Mouse (Mus musculus): ENCODE data around the gene Apol9a. TPM values are rescaled to one million over a fixed set of nuclear protein-coding genes. Genes with fewer than 3 reads are reported as not detected.
"Not testable (repeated sequence)": the region's sequence is repeated elsewhere in the genome, so short reads cannot be mapped to it uniquely, and the experiment has no call there.

Apol9a gene
- not detected in 2 replicates for polyA plus RNA-seq (2014; fragmentation: Nextera tagmentation; extraction: Ambion mirVana)

DNA sequence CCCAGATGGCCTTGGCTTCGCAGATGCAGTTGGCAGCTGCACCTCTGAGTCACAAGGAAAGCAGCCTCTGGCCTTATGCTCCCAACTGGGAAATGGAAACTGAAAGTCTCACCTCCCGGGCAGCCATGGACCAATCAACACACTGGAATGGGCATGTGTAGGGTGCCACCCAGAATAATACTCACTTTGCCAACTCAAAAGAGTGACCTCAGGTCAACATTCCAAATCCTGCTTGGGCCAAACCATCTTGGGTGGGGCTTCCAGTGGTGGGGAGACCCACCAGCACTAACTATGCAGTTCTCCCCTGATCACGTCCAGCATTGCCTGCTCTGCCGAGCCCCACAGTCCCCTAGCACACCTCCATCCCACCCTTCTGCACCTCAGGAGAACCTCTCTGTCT, at the start of gene Apol9a:
Apol9a (minus strand) TSS at position 101 of the 400 bp plus-strand sequence.
- not testable (repeated sequence) for ATAC-seq (ENCODE audit: low FRiP score, low TSS enrichment); H3K9me3 ChIP-seq (ENCODE audit: control insufficient read depth, low read length); H3K27me3 ChIP-seq (ENCODE audit: control insufficient read depth, insufficient read depth, low read length); H3K36me3 ChIP-seq (ENCODE audit: control insufficient read depth, insufficient read depth, low read length); H3K4me1 ChIP-seq (ENCODE audit: control insufficient read depth, insufficient read depth, low read length); H3K4me3 ChIP-seq (replicated peaks; ENCODE audit: low read depth, low read length); DNase-seq; H3K9ac ChIP-seq (replicated peaks; ENCODE audit: low read length); H3K27ac ChIP-seq (replicated peaks; ENCODE audit: low read depth, low read length); H3K4me2 ChIP-seq (ENCODE audit: low read length)
- 100% methylated on average over 1 of the region's 4 CpGs for WGBS

- H3K9ac ChIP-seq (replicated peaks; ENCODE audit: low read length); H3K4me1 ChIP-seq (ENCODE audit: control insufficient read depth, insufficient read depth, low read length); H3K27me3 ChIP-seq (ENCODE audit: control insufficient read depth, insufficient read depth, low read length); H3K4me2 ChIP-seq (ENCODE audit: low read length); H3K4me3 ChIP-seq (replicated peaks; ENCODE audit: low read depth, low read length); ATAC-seq (ENCODE audit: low FRiP score, low TSS enrichment); H3K27ac ChIP-seq (replicated peaks; ENCODE audit: low read depth, low read length); H3K9me3 ChIP-seq (ENCODE audit: control insufficient read depth, low read length); H3K36me3 ChIP-seq (ENCODE audit: control insufficient read depth, insufficient read depth, low read length); DNase-seq: not testable (repeated sequence)
- WGBS: 60% methylated on average over 10 of the region's 10 CpGs
Measured at GRCm38 (mm10) chr15:77449927-77450326, 39.0 kb upstream of the Apol9a start.

- not testable (repeated sequence) for H3K9me3 ChIP-seq (ENCODE audit: control insufficient read depth, low read length); H3K27me3 ChIP-seq (ENCODE audit: control insufficient read depth, insufficient read depth, low read length); H3K36me3 ChIP-seq (ENCODE audit: control insufficient read depth, insufficient read depth, low read length); H3K27ac ChIP-seq (replicated peaks; ENCODE audit: low read depth, low read length); H3K4me1 ChIP-seq (ENCODE audit: control insufficient read depth, insufficient read depth, low read length); ATAC-seq (ENCODE audit: low FRiP score, low TSS enrichment); H3K9ac ChIP-seq (replicated peaks; ENCODE audit: low read length); DNase-seq; H3K4me3 ChIP-seq (replicated peaks; ENCODE audit: low read depth, low read length); H3K4me2 ChIP-seq (ENCODE audit: low read length)
- WGBS: 91% methylated on average over 2 of the region's 2 CpGs
Measured at GRCm38 (mm10) chr15:77447392-77447791, 36.5 kb upstream of the Apol9a start, which contains the start of gene Apol7b. Apol7b (minus strand) TSS chr15:77447492.

- not testable (repeated sequence) for H3K36me3 ChIP-seq (ENCODE audit: control insufficient read depth, insufficient read depth, low read length); H3K27ac ChIP-seq (replicated peaks; ENCODE audit: low read depth, low read length); DNase-seq; H3K9me3 ChIP-seq (ENCODE audit: control insufficient read depth, low read length); H3K27me3 ChIP-seq (ENCODE audit: control insufficient read depth, insufficient read depth, low read length); H3K4me3 ChIP-seq (replicated peaks; ENCODE audit: low read depth, low read length); H3K4me2 ChIP-seq (ENCODE audit: low read length); ATAC-seq (ENCODE audit: low FRiP score, low TSS enrichment); H3K4me1 ChIP-seq (ENCODE audit: control insufficient read depth, insufficient read depth, low read length); H3K9ac ChIP-seq (replicated peaks; ENCODE audit: low read length)
- 100% methylated on average over 1 of the region's 1 CpGs for WGBS
Measured at GRCm38 (mm10) chr15:77445668-77446067, 34.7 kb upstream of the Apol9a start.

GRCm38 (mm10) chr15:77444746-77445145, 33.8 kb upstream of the Apol9a start:
- ATAC-seq (ENCODE audit: low FRiP score, low TSS enrichment); H3K4me1 ChIP-seq (ENCODE audit: control insufficient read depth, insufficient read depth, low read length); H3K27me3 ChIP-seq (ENCODE audit: control insufficient read depth, insufficient read depth, low read length); H3K9ac ChIP-seq (replicated peaks; ENCODE audit: low read length); H3K4me2 ChIP-seq (ENCODE audit: low read length); H3K4me3 ChIP-seq (replicated peaks; ENCODE audit: low read depth, low read length); H3K27ac ChIP-seq (replicated peaks; ENCODE audit: low read depth, low read length); H3K9me3 ChIP-seq (ENCODE audit: control insufficient read depth, low read length); H3K36me3 ChIP-seq (ENCODE audit: control insufficient read depth, insufficient read depth, low read length): not testable (repeated sequence)
- peak; percentile 19 for DNase-seq
- 76% methylated on average over 8 of the region's 8 CpGs for WGBS

DNA sequence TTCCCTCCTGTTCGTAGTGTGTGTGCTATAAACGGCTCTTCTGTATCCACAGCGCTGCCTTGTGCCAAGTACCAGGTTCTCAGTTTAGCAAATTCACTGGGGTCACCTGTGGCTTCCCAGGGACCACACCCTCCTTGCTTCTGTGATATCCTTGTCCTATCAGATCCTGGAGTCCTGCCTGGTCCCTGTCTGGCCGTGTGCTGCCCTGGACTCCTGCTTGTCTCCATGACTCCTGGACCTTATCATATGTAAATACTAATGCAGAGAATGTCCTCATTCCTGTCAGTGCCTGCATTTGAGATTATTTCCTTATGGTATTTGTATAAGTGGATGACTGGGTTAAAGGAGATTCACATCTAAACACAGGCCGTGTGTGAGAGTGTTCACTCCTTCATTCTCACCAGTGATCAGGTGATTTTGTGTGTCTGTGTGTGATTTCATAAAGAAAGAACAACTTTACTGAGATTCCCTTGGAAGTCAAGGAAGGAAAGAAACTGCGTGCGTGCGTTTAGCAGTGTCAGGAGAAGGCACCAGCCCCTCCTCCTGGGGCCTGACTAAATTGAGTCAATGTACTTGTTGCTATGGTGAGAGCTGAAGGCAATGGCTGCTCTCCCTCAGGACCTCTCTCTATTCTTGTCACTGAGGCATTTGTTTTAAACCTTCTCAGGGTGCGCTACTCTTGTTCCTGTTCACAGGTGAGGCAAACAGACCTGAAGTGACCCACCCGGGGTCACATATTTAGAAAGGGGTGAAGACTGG, 17.9 kb upstream of the Apol9a start:
- not testable (repeated sequence) for H3K9me3 ChIP-seq (ENCODE audit: control insufficient read depth, low read length); DNase-seq; H3K4me1 ChIP-seq (ENCODE audit: control insufficient read depth, insufficient read depth, low read length); ATAC-seq (ENCODE audit: low FRiP score, low TSS enrichment); H3K9ac ChIP-seq (replicated peaks; ENCODE audit: low read length); H3K36me3 ChIP-seq (ENCODE audit: control insufficient read depth, insufficient read depth, low read length); H3K4me2 ChIP-seq (ENCODE audit: low read length); H3K27ac ChIP-seq (replicated peaks; ENCODE audit: low read depth, low read length); H3K27me3 ChIP-seq (ENCODE audit: control insufficient read depth, insufficient read depth, low read length); H3K4me3 ChIP-seq (replicated peaks; ENCODE audit: low read depth, low read length)
- 59% methylated on average over 8 of the region's 10 CpGs for WGBS

- H3K27ac ChIP-seq (replicated peaks; ENCODE audit: low read depth, low read length); H3K4me3 ChIP-seq (replicated peaks; ENCODE audit: low read depth, low read length); H3K36me3 ChIP-seq (ENCODE audit: control insufficient read depth, insufficient read depth, low read length); H3K9ac ChIP-seq (replicated peaks; ENCODE audit: low read length); H3K27me3 ChIP-seq (ENCODE audit: control insufficient read depth, insufficient read depth, low read length); DNase-seq; H3K9me3 ChIP-seq (ENCODE audit: control insufficient read depth, low read length); H3K4me1 ChIP-seq (ENCODE audit: control insufficient read depth, insufficient read depth, low read length); H3K4me2 ChIP-seq (ENCODE audit: low read length); ATAC-seq (ENCODE audit: low FRiP score, low TSS enrichment): not testable (repeated sequence)
- WGBS: 89% methylated on average over 3 of the region's 7 CpGs
Measured at GRCm38 (mm10) chr15:77422925-77423324, 12.0 kb upstream of the Apol9a start.

GRCm38 (mm10) chr15:77419657-77420056, 8.7 kb upstream of the Apol9a start:
- H3K4me2 ChIP-seq (ENCODE audit: low read length); H3K27ac ChIP-seq (replicated peaks; ENCODE audit: low read depth, low read length): not testable (repeated sequence)
- WGBS: no CpG with 5 or more reads among the region's 3 CpGs

DNA sequence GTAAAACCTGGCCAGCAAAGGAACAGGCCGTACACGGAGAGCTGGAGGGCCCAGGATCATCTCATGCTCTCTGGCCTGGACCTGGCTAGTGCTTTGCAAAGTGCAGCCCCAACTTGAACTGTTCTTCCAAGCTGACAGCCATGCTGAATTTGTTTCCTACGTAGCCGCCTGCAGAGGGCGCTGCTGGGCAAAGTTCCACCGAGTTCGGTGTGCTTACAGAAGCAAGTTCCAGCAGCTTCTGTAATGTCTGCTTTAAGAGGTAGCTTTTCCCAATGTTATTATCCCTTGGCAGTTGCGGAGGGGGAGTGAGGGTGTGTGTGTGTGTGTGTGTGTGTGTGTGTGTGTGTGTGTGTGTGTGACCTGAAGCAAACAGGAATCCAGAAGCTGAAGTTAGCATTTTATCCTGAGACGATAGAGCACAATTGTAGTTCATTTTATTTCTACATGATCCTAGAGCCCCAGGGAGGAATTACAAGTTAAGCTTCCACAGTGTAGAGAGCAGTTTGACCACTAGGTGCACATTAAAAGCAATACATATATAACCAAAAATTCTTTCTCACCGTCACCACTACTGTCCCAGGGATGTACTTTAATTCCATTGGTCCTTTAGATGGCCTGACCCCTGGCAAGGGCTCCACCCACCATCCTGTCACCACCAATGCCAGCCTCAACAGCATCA, 5.9 kb upstream of the Apol9a start:
- not testable (repeated sequence) for DNase-seq; H3K9ac ChIP-seq (replicated peaks; ENCODE audit: low read length); H3K4me1 ChIP-seq (ENCODE audit: control insufficient read depth, insufficient read depth, low read length); H3K4me3 ChIP-seq (replicated peaks; ENCODE audit: low read depth, low read length); H3K9me3 ChIP-seq (ENCODE audit: control insufficient read depth, low read length); H3K4me2 ChIP-seq (ENCODE audit: low read length); H3K27me3 ChIP-seq (ENCODE audit: control insufficient read depth, insufficient read depth, low read length); H3K27ac ChIP-seq (replicated peaks; ENCODE audit: low read depth, low read length); H3K36me3 ChIP-seq (ENCODE audit: control insufficient read depth, insufficient read depth, low read length); ATAC-seq (ENCODE audit: low FRiP score, low TSS enrichment)
- 32% methylated on average over 2 of the region's 10 CpGs for WGBS

More at GRCm38 (mm10) chr15:77419657-77420056, 8.7 kb upstream of the Apol9a start:
- DNase-seq; H3K9ac ChIP-seq (replicated peaks; ENCODE audit: low read length); H3K4me3 ChIP-seq (replicated peaks; ENCODE audit: low read depth, low read length); H3K4me1 ChIP-seq (ENCODE audit: control insufficient read depth, insufficient read depth, low read length); H3K9me3 ChIP-seq (ENCODE audit: control insufficient read depth, low read length); ATAC-seq (ENCODE audit: low FRiP score, low TSS enrichment); H3K27me3 ChIP-seq (ENCODE audit: control insufficient read depth, insufficient read depth, low read length); H3K36me3 ChIP-seq (ENCODE audit: control insufficient read depth, insufficient read depth, low read length): not testable (repeated sequence)

All from midbrain, embryonic 14.5 days (tissue).